Mouse (Mus musculus) inflammation-experienced regulatory T-cells, adult 6 months (primary cell): ENCODE measurements around the gene Btnl9. TPM values are rescaled to one million over a fixed set of nuclear protein-coding genes. Genes with fewer than 3 reads are reported as not detected.
"Not testable (repeated sequence)": the region's sequence is repeated elsewhere in the genome, so short reads cannot be mapped to it uniquely, and the experiment has no call there.

ENCODE experiments used
- ATAC-seq: one replicate; pipeline ENCODE4 v1.8.0; 2017
- polyA plus RNA-seq, 3 experiments: library from polyadenylated mRNA; unstranded; fragments of 100-300 nt; shearing (Covaris generic); gene quantifications; one replicate each; pipeline ENCODE4 v1.2.1; 2017

Gene Btnl9
- under 1 TPM in 1 of 3 experiments, not detected in 2; 0.39 TPM for polyA plus RNA-seq

DNA sequence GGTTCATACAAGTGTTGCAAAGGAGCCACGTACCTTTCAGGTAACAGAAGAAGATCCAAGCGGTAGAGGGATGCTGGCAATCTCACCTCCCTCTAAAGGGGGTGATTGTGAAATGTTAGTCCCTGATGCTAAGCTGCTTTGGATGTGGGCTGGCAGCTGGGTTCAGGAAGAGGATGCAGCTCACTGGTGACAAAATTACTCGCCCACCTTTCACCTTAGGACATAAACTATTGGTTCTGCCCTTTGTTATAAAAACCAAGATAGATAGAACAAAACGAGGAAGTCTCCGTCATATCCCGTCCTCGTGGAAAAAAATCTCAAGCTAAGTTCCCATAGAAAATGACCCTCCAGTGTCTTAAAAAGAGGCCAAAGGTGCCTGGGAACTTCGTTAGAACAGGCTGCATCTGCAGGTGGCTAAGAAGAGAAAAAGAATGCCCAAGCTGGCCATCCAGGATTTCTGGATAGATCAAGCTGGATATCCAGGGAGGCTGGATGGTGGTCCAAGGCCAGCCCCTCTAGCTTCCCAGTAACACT lies at the start of gene Btnl9:
Btnl9 (minus strand) TSS at position 205 of the 534 bp plus-strand sequence.
- no peak for ATAC-seq

DNA sequence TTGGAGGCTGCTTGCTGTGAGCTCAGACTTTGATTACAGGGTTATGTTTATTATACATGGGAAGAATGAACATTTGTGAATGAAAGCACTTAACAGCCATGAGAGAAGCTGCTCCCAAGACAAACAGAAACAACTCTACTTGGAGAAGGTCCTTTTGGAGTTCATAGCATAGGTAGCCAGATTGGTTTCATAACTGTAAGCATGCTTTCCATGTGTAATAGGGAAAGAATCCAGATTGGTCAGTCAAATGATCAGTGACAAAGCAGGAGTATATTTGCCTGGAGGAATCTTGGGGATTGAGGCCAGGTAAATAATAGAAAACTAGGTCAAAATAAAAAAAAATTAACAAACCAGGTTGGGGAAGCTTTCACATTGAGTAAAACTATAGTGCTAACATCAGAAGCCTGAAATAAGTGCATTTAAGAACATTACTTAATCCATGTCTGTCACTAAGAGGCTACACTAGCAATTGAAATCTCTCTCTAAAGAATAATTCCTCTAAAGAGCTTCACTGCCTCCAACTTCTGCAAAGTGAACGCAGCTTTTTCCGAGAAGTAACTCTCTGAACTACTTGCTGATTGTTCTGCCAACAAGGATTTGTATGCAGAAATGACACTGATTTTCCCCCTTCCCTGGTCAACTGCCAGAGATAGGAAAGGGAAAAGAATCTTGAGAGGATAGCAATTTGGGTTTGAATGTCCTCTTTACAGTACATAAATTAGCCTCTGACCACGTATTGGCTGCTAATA lies 48.7 kb upstream of the Btnl9 start:
- ATAC-seq: no peak

DNA sequence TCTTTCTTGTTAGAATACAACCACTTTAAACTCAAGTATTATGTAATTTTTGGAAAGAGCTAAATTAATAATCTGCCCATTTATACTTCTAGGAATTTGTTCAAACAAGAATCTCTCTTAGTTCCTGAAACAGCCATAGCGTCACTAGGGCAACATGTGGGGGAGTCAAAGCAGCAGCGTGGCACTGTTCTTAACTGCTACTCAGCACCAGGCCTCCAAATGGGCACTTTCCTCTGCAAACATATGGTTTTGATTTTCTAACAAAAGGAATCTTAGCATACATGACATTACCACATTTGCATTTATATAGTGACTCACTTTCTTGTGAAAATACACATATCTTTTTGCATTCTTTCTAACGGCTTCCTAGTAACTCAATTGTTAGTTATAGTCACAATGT lies 45.8 kb upstream of the Btnl9 start:
- no peak for ATAC-seq

DNA sequence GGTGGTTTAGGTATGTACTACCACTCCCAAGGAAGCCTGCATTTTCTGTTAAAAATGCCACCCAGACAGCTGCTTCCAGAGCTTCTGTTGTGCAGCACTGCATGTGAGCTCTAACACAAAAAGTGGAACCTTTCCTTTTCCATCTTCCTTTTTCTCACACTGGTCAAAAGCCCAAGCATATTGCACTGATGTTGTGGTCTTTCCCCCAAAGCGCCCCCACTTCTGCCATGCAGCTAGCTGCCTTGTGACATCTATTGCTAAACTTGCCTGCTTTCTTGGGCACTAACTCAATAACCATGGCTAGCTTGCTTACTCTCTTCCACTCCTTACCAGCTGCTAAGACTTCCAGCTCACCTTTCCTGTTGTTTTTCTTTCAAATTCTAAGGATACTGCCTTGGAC lies 37.5 kb upstream of the Btnl9 start:
- ATAC-seq: no peak

DNA sequence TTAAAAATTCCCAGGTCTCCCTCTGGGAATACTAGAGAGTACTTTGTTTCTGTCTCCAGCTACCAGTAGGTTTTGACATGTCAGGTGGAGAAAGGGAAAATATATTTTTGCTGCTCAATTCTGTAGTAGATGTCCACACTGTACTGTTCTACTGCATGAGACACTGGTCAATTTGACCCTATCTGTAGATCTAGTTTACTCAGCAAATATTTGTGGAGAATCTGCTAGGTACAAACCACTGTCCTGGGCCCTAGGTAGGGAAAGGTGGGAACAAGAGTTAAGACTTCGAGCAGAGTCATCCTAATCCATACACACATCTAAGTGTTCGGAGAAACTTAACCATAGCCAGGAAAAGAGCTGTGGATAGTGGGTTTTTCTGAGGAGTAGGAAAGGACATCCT lies 32.3 kb upstream of the Btnl9 start:
- ATAC-seq: no peak

DNA sequence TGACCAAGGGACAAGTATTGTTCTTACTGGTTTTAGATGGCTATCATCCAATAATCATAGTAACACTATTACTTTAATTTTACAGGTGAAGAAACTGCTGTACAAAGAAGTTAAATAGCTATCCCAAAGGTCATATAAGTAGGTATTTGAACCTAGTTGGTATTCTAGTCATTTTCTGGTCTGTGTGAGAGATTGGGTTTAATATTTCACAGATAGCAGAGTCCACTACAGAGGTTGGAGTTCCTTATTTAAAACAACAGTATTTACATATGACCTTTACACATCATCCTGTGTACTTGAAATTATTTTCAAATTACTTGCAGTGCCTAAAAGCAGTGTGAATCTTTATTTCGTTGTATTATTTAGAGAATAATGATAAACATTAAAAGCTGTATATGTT lies 26.5 kb upstream of the Btnl9 start:
- ATAC-seq: no peak

DNA sequence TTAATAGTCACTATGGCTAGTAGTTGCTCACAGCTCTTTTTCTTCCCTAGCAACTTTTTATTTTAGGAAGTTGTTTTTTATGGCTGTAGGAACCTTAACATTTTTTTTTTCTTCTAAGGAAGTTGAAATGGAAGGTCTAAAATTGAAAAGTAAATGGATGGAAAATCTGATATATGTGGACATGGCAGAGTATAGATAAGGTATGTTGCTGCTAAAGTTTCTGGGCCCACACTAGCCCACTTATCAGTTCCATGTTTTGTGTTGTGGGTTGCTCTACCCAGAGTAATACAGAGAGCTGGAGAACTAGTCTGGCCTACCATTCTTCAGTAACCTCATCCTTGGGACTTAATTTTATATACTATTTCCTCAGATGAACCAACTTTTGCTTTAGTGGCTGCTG lies 25.6 kb upstream of the Btnl9 start:
- ATAC-seq: no peak

DNA sequence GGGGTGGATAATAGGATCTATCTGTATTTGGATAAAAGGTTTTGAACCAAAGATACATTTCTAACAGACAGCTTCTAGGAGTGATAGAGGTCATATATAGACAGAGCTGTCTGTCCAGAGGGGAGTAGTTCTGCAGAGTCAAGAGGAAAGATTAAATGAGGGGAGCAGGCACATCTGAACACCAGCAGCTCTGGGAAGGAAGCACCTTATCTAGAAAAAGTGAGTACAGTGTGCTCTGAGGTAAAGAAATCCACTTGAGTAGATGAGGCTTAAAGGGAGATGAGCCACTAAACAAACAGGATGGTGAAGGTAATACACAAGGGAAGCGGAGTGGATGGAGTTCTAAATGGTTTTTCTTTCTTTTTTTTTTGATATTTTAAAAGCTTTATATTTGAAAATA lies 20.5 kb upstream of the Btnl9 start:
- no peak for ATAC-seq

DNA sequence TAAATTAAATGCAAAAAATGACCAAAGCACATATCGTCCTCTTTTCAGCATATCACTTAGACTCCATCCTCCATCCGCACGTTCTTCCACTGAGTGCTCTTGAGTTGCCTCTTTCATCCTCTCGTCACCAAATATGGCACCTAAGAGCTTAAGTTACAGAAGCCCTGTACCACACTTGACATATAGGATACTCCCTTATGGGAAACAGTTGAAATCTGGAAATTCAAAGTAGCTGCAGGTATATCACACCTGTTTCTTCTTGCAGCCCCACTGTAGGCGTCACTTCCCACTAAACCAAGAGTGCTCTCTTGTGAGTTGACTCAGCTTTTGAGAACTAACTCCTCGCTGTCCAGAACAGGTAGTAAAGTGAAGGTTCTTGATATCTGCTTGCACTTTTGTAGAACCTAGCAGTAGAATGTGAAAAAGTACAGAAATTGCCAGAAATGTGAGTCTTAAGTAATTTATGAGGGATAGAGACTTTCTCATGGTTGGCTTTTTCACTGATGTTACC lies 18.2 kb upstream of the Btnl9 start:
- ATAC-seq: no peak

DNA sequence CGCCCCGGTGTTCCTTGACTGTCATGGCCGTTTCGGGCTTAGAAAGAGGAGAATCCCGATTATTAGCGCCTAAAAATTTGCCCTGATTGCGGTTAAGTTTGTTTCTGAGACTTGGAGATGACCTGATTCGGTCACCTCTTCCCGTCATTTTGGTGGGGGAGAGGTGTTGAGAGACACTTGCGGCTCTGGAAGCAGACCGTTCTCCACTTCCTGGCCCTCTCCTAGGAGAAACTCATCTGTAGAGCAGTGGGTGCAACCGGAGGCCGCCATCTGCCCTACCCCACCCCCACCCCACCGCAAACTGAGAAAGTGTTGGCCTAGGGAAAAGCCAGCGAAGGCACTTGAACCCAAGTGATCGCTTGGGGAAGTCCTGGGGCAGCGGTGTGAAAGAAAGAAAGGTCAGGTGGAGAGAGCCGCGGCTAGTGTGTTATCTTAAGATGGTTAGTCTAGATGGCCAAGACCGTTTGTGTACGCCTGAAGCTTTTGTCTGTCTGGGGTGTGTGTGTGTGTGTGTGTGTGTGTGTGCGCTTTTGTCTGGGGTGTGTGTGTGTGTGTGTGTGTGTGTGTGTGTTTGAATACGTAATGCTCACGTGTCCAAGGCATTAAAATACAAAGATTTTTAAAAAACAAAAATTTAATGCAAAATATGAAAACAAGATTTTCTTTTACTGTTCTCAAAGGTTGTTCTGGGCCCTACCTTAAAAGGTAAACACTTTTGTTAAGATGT lies 17.0 kb upstream of the Btnl9 start:
- ATAC-seq: peak; percentile 58

DNA sequence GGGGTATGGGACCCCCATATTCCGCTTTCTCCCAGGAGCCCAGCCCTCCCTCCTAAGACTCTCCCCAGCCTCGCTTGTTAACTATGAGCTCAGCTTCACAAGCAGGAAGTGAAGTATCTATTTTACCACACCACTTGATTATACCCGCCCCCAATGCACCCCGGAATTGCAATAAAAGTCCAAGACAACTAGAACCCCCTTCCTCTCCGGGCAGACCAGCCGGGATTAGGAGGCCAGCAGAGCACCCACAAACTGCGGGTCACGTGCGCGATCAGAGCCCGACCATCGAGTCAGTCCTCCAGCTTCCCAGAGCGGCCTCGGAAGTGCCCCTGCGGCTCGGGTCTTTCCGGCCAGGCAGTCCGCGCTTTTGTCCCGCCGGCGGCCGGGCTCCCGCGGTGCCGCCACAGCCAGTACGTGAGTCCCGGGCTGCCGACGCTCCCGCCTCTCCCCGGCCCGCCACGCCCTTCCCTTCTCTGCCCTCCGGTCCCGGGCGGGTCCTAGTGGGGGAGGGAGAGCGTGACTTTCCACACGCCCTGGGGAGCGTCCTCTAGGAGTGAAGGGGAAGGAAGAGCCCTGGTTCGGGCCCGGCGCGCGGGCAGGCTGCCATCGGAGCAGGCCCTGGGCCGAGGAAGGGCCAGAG lies 16.3 kb upstream of the Btnl9 start, which contains the start of gene Zfp62:
Zfp62 (plus strand) TSS at position 164 of the 640 bp plus-strand sequence.
- peak; percentile 68 for ATAC-seq

DNA sequence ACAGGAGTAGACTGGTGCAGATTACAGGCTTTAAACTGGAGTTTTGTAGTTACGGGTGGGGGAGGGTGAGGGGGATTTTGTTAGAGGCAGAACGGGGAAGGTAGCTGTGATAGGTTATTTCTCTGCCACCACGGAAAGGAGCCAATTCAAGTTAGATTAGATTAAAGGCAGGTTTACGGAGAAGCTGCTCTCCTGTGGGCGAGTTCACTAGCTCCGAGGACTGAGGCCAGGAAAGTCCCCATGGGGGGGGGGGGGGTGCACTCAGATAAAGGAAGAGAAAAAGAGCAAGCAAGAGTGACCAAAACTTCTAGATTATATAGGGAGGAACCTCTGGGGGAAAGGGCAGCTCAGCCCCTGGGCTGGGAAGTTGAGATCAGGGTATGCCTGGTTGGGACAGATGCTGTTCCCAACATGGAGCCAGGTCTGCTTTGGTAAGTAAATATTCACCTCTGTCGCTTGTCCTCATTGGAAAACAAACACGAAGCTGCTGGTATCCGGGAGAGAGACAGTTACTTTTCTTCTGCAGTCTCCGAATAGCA lies 15.6 kb upstream of the Btnl9 start:
- ATAC-seq: peak; percentile 40

DNA sequence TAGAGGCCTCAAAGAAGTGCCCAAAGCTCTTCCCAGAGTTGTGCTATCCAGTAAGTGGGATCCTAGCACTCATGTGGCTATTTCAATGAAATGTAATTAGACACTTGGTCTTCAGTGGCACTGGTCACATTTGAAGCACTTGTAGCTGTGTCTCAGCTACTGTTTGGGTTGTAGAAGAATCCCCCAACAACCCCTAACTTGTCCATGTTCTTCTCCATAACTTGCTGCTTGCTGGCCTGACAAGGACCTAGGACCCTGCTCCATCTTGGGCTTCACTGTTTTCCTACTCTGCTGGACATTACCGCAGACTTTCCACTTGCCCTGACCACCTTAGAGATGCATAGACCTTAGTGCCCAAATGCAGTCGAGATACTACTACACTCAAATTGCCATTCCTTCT lies 15.1 kb upstream of the Btnl9 start:
- ATAC-seq: no peak

DNA sequence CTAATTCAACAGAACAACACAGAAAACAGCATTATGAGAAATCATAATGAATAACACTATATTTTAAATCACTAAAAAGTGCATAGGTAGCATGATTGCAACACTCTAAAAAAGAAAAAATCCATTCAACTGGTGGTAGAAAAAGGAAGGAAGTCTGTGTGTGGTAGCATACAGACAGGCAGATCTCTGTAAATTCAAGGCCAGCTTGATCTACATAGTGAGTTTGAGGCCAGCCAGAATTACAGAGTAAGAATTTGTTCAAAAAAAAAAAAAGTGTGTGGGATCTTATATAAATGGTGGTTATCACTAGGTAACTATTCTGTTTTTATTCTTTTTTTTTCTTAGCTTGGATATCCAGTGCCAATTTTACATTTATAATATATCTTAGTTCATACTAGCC lies 14.2 kb upstream of the Btnl9 start:
- no peak for ATAC-seq

DNA sequence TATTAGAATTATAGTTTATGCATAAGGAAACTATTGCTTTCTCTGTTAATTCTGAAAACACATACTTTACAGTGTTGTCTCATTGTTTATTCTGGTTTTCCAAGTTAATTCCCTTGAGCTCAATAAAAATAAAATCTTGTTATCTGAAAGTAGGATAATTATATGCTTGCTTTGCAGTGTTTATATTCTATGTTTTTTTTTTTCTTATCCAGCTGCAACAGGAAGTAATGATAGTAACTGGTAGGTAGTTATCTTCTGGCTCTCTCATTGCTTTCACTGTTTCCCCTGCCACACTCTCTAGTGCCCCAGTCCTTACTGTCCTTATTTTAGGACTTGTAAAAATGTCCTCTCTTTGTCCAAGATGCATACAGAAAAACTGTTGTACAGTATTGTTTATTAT lies 13.7 kb upstream of the Btnl9 start:
- no peak for ATAC-seq

DNA sequence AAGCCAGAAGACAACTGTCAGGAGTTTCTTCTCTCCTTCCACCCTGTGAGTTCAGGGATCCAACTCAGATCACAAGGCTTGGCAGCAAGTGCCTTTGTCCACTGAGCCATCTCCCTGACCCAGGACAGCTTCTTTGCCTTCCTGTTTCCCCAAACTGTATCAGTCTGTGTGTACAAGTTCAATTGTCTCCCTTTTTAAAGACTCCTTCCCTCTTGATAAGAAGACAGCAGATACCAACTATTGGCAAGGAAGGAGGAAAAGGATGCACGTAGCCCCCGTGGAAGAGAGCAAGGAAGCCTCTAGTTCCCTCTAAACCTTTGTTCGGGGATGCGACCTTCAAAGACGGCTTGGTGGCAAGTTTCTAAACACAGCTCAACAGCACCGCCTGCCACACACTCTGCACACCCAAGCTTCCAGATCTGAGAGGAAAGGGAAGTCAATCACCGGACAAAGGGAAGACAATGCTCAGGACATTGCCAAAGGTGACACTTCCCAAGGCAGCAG lies 8.9 kb upstream of the Btnl9 start:
- no peak for ATAC-seq

DNA sequence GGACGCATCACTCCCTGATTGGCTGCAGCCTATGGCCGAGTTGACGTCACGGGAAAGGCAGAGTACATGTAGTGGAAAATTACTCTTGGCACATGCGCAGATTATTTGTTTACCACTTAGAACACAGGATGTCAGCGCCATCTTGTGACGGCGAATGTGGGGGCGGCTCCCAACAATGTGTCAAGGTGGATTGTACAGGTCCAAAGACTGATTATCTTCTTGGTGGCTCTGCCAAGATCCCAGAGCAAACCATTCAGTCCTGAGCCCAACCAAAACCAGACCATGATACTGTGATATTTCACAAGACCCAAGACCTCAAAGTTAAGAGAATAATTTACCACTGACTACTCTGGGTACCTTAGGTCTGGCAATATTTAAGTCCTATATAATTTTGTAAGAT lies 7.8 kb upstream of the Btnl9 start:
- ATAC-seq: not testable (repeated sequence)

DNA sequence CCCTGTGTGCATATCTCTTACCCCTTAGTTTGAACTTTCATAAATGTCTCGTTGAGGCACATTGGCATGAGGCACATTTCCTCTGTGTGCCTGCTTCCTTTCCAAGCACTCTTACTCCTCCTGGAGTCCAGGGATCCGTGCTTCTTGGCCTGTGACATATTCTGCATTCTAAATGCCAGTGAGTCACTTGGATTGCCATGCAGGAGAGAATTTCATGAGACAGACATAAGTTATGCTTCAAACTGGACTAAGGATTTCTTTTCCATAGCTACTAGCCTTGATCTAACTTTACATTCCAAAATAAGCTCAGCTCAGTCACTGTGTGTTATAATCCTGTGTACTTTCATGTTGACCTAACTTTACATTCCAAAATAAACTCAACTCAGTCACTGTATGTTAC lies 4.1 kb upstream of the Btnl9 start:
- no peak for ATAC-seq

DNA sequence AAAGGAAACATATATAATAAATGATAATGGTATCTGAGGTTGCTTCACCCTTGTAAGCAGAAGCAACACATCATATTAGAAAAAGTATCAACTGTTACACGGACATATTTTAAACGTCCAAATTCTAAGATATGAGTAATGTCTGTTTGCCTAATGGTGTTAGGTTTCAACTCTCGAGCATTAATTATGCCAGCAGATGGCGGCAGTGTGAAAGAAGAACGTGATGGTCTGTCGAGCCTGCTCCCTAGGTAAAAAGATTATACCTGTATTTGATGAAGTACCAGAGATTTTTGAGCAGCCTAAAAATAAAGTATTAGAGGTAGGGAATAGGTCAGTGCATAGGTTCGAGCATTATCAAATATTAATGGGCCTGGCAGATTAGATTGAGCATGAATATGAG lies 2.8 kb upstream of the Btnl9 start:
- ATAC-seq: peak; percentile 60

DNA sequence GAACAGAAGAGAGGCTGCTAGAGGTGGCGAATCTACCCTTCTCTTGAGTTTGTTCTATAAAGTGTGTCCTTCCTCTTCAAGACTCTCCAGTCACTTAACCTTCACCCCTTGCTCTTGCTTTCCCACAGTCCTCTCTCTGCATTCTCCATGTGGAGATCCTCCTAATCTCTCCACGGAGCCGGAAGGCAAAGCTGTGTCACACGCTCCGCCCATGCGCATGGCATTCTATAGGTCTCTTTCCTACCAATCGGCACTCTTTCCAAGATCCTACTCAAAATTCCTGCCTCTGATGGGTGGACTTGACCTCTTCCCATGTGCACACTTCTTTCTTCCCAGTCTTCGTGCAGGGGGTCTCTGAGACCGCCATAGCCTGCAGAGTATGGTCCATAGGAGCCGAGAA lies 742 bp upstream of the Btnl9 start:
- no peak for ATAC-seq

DNA sequence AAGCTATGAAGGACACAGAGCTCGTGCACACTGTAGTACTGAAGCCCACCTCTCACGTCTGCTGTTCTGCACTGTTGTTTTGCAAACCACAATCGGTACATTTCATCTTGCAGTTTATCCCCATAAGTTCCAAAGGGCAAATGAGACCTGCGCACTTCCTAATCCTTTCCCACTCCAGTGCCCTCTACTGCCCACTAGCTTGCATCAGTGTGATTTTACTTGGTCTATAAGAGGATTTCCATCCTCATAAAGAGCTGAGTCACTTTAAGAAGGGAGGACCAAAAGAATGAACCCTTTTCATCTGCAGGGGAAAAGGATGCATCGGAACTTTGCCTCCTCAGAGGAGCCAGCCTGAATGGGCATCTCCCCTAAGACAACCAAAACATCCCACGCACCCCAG lies 507 bp downstream of the Btnl9 start:
- ATAC-seq: no peak

DNA sequence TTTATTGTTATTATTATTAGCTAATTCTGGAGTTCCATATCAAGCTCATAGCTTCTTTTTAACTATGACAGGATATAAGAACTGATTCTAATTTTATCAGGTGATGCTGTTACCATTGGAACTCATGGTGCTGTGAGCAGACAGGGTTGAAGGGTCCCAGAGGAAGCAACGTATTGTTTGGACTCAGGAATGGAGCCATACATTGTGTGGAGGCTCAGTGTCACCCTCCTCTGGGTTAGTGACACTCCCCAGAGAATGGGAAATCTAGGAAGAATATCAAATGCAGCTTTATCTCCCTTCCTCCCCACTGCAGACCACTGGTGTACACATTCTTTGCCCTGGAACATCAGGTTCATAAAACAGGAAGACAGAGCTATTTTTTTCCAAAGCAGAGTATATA lies 3.8 kb downstream of the Btnl9 start:
- no peak for ATAC-seq
